Mouse (Mus musculus): ENCODE data around the gene Sac3d1. TPM values are rescaled to one million over a fixed set of nuclear protein-coding genes. Genes with fewer than 3 reads are reported as not detected.
A peak's percentile ranks its signal among the peaks of the same experiment; 100 is the strongest.

Gene Sac3d1
- polyA plus RNA-seq, 1 experiment: 35.1 TPM

DNA sequence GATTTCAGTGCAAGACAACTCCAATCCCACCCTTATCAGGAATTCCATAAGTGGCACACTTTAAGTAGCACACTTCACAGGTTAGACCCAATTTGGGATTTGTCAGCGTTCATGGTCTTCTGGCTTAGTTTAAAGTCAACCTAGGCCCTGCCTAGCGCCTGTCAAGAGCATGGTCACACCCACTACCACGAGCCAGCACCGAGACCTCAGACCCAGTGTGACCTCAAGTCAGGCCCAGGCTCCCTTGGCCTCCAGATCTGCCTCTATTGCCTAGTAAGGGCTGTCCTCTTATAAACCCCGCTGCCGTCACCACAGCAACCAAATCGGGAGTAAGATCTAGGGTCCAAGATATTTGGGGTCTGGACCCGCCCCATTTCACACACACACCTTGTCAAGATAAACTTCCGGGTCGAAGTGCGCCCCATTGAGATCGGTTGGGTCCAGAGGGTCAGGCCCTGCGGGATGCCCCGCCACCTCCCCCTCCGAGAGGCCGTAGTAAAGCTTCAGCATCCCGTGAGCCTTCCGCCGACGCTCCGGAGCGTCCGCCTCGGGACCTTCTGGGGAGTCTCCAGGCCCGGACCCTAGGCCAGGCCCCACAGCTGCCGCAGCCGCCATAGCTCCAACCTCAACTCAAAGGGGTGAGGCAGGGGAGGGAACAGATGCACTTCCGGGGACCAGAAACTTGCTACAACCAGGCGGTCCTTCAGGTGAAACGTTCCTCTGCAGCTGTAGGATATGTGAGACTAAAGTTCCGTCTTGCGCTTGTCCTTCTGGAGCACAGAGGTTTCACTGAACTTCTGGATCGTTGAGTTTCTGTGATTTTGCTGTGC lies 41.7 kb downstream of the Sac3d1 start, which contains the start of gene Vps51:
Gene Vps51 (minus strand): TSS at position 668 of the 830 bp plus-strand sequence.
- Histone ChIP-seq H3K4me3 (ENCODE audit: insufficient read depth, low read length) (peak within 1 kb of the TSS; percentile 89), H3K4me1 (ENCODE audit: control insufficient read depth, insufficient read depth, low read length) (peaks cover 4% of the 10 kb centered on the region), H3K27ac (ENCODE audit: insufficient read depth, low read length) (peak within 1 kb of the TSS; percentile 75)
- TF ChIP-seq CTCF (IDR thresholded peaks at IDR 0.05; ENCODE audit: extremely low read depth, insufficient read depth, low read length): no peak
- TF ChIP-seq POLR2A (IDR thresholded peaks at IDR 0.05; ENCODE audit: extremely low read depth, insufficient read depth, low read length): peak; percentile 49; the same call in 1 of the 2 replicates

DNA sequence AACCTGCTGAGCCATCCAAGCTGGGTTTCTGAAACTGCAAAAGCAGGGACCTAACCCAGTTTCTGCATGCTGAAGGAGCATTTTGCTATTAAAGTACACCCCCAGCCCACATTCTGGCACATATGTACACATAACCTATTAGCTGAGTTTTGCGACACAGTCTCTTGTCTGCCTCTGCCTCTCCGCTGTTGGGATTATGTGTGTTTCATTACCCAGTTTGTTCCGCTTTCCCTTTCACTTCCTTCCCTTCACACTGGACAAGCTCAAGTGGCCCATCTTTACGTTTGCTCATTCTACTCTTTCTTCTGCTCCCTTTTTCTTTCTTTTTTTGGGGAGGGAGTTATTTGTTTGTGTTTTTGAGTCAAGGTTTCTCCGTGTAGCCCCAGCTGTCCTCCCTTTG lies 44.6 kb downstream of the Sac3d1 start:
- H3K27ac ChIP-seq (ENCODE audit: insufficient read depth, low read length): no peak overlapping the region
- peaks cover 4% of the 10 kb centered on the region for H3K4me1 ChIP-seq (ENCODE audit: control insufficient read depth, insufficient read depth, low read length)
- TF ChIP-seq CTCF (IDR thresholded peaks at IDR 0.05; ENCODE audit: extremely low read depth, insufficient read depth, low read length) (no peak), POLR2A (IDR thresholded peaks at IDR 0.05; ENCODE audit: extremely low read depth, insufficient read depth, low read length) (no peak)
- H3K4me3 ChIP-seq (ENCODE audit: insufficient read depth, low read length): no peak overlapping the region

DNA sequence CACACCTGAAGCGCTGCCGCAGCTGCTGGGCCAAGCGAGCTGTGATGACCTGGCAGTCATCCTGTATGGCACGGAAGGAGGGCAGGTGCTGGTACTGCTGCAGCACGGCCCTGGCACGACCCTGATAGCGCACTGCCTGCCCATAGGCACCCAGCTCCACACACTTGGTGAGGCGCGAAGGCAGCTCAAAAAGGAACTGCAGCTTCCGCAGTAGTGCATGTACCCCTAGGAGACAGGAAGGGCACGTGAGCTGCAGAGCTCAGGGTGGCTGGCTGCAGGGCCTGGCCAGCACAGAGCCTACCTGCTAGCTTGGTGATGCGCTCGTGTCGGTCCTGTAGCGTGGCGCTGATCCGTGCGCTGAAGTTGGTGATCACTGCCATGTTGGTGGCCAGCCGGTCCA lies 47.2 kb downstream of the Sac3d1 start:
- Histone ChIP-seq H3K27ac (ENCODE audit: insufficient read depth, low read length) (no peak overlapping the region), H3K4me3 (ENCODE audit: insufficient read depth, low read length) (no peak overlapping the region), H3K4me1 (ENCODE audit: control insufficient read depth, insufficient read depth, low read length) (peaks cover 2% of the 10 kb centered on the region)
- TF ChIP-seq POLR2A (IDR thresholded peaks at IDR 0.05; ENCODE audit: extremely low read depth, insufficient read depth, low read length): no peak
- TF ChIP-seq CTCF (IDR thresholded peaks at IDR 0.05; ENCODE audit: extremely low read depth, insufficient read depth, low read length): no peak

DNA sequence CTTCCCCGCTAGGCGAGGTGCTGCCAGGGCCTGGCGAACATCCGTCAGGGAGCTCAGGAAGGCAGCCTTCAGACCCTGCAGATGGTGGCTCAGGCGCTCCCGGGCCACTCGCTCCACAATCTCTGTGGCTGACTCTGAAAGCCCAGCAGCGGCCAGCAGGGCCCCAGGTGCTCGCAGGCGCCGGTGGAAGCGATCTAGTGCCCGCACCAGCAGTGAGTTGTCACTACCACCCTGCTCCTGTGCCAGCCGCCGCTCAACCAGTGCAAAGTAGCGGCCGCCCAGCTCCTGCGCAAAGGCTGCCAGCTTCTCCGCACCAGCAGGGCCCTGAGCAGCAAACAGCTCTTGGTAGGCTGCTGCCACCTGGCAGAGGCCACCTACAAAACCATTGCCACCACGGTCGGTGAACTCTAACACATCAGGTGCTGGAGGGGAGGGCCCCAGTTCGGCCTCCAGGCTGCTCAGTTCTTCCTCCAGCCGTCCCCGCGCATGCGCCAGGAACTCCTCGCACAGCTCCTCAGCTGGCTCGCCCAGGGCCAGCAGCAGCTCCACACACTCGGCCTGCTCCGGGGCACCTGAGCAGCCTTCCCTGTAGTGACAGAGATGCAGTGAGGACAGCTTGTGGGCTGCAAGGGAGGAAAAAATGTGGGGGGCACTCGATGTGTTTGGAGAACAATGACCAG lies 47.7 kb downstream of the Sac3d1 start:
- Histone ChIP-seq H3K4me3 (ENCODE audit: insufficient read depth, low read length) (no peak overlapping the region), H3K27ac (ENCODE audit: insufficient read depth, low read length) (no peak overlapping the region), H3K4me1 (ENCODE audit: control insufficient read depth, insufficient read depth, low read length) (peaks cover 1% of the 10 kb centered on the region; the same call in 1 of the 2 replicates)
- TF ChIP-seq CTCF (IDR thresholded peaks at IDR 0.05; ENCODE audit: extremely low read depth, insufficient read depth, low read length) (no peak), POLR2A (IDR thresholded peaks at IDR 0.05; ENCODE audit: extremely low read depth, insufficient read depth, low read length) (no peak)

DNA sequence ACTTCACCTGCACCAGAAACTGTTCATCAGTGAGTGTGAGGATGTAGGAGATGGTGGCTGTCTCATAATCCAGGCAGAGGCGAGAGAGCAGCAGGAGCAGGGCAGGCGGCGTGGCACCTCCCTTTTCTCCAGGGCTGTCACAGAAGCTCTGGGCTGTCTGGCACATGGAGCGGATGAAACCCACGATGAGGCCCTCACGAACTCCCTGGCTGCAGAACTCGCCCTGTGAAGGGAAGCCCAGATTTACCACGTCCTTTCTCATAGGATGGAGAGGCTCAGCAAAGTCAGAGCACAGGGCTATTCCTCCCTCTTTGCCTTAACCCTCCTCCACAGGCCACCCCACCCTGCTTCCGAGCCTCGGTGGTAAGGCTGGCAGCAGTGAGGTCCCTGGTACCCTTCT lies 48.6 kb downstream of the Sac3d1 start:
- peaks cover 1% of the 10 kb centered on the region; the same call in 1 of the 2 replicates for H3K4me1 ChIP-seq (ENCODE audit: control insufficient read depth, insufficient read depth, low read length)
- H3K27ac ChIP-seq (ENCODE audit: insufficient read depth, low read length): no peak overlapping the region
- no peak for TF ChIP-seq POLR2A (IDR thresholded peaks at IDR 0.05; ENCODE audit: extremely low read depth, insufficient read depth, low read length)
- no peak for TF ChIP-seq CTCF (IDR thresholded peaks at IDR 0.05; ENCODE audit: extremely low read depth, insufficient read depth, low read length)
- no peak overlapping the region for H3K4me3 ChIP-seq (ENCODE audit: insufficient read depth, low read length)

DNA sequence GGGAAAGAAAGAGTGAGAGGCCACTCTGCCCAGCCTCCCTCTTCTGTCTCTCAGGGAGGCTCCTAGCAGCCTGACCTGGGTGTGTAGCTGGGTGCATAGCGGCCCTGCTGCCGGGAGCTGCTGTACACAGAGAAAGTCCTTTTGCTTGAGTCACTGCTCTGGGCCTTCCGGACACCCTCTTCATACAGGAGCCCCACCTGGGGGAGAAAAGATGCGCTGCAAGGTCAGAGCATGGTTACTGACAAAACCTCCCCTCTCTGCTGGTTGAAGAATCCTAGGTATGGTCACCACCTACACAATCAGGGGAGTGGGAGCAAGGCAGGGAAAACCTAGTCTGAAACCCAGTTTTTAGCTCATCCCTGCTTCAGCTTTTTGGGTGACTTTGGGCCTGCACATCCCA lies 49.5 kb downstream of the Sac3d1 start:
- TF ChIP-seq CTCF (IDR thresholded peaks at IDR 0.05; ENCODE audit: extremely low read depth, insufficient read depth, low read length) (no peak), POLR2A (IDR thresholded peaks at IDR 0.05; ENCODE audit: extremely low read depth, insufficient read depth, low read length) (no peak)

DNA sequence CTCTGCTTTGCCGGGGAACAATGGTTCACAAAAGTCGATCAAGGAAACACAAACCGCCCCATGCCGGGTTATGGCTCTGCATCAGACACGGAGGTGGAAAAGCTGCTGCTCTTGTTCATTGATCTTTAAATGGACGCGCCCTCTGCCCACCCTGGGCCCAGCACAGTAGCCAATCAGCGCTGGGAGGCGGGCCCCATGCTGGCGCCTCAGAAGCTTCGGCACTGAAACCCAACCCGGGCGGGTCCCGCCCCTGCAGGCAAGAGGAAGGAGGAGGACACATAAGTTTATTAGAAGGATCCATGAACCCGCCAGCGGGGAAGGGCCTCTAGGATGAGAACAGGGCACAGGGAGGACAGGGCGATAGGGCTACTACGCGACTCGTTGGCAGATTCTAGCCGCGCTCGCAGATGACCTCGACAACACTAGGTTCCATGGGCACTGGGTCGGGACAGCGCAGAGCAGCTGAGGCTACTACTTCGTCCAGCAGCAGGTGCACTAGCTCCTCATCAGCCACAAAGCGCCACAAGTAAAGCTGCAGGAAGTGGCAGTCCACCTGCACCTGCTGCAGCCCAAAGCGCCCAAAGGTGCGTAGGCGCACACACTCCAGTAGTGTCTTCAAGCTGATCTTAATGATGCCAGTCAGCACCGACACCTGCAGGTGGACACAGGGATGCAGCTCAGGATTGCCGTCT lies 50.6 kb downstream of the Sac3d1 start, which contains the start of gene Tm7sf2:
Gene Tm7sf2 (minus strand): TSS at position 650 of the 692 bp plus-strand sequence.
- TF ChIP-seq POLR2A (IDR thresholded peaks at IDR 0.05; ENCODE audit: extremely low read depth, insufficient read depth, low read length) (peak; percentile 50; the same call in 1 of the 2 replicates), CTCF (IDR thresholded peaks at IDR 0.05; ENCODE audit: extremely low read depth, insufficient read depth, low read length) (no peak)
- peak within 1 kb of the TSS; percentile 50; the same call in 1 of the 2 replicates for H3K27ac ChIP-seq (ENCODE audit: insufficient read depth, low read length)
- peaks cover 1% of the 10 kb centered on the region for H3K4me1 ChIP-seq (ENCODE audit: control insufficient read depth, insufficient read depth, low read length)
- peak within 1 kb of the TSS; percentile 40 for H3K4me3 ChIP-seq (ENCODE audit: insufficient read depth, low read length)

More for the DNA sequence above, 49.5 kb downstream of the Sac3d1 start:
- Histone ChIP-seq H3K4me3 (ENCODE audit: insufficient read depth, low read length) (no peak overlapping the region), H3K4me1 (ENCODE audit: control insufficient read depth, insufficient read depth, low read length) (peaks cover 1% of the 10 kb centered on the region; the same call in 1 of the 2 replicates), H3K27ac (ENCODE audit: insufficient read depth, low read length) (no peak overlapping the region)

DNA sequence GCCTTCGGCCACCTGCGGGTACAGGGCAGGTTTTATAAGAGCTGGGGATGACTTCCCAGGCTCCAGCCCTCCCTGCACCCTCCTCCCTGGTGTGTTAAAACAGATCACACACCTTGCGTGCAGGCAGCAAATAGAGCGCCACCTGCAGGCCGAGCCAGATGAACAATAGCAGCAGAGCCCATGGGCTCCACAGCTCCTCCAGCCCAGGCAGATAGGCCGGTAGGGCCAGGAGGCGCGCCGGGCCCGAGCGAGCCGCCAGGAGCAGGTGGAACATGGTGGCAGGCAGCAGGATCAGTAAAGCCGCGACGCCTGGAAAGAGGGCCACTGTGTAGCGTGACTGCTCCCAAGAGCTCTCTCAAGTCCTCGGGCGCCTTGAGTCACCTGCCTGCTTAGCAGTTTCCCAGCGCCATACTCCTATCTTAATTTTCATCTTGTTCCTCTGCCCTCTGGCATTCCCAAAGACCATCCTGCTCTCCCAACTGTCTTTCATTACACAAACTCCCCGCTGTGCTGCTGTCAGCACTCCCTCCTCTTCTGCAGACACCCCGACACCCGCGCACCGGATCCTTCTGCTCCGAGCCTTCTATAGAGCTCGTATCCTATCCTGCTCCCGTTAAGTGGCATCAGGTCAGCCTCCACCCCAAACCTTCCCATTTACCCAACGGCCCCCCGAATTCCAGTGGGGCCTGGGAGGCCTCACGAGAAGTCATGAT lies 51.3 kb downstream of the Sac3d1 start:
- 0 out of 2 replicates have a peak, but pooled peaks have one; percentile 13 for TF ChIP-seq POLR2A (IDR thresholded peaks at IDR 0.05; ENCODE audit: extremely low read depth, insufficient read depth, low read length)
- TF ChIP-seq CTCF (IDR thresholded peaks at IDR 0.05; ENCODE audit: extremely low read depth, insufficient read depth, low read length): peak; percentile 77
- Histone ChIP-seq H3K4me3 (ENCODE audit: insufficient read depth, low read length) (peak overlapping the region; percentile 40), H3K4me1 (ENCODE audit: control insufficient read depth, insufficient read depth, low read length) (peaks cover 6% of the 10 kb centered on the region), H3K27ac (ENCODE audit: insufficient read depth, low read length) (peak overlapping the region; percentile 50; the same call in 1 of the 2 replicates)
